ENCODE assay signal across 14 mouse cellular contexts in genomic region chr3:144459285-144459697, GRCm38 (mm10).
DNase-seq lines count a peak whose midpoint lies in the region; ATAC-seq and TF ChIP-seq lines count a peak whose summit lies in the region.
"Had no signal": no experiment of that assay in that cellular context is flagged by ENCODE, and none has a peak within 500 bp of the region (broad histone marks: within the 10 kb centered on the region; RNA-seq: fewer than 3 reads in every experiment).

No protein-coding gene starts in this region.

- peaks cover 33% of the 10 kb centered on the region for H3K4me1 ChIP-seq in forebrain, embryonic 13.5 days
- peaks cover 15% of the 10 kb centered on the region for H3K4me1 ChIP-seq in forebrain, embryonic 15.5 days
- peaks cover 7% of the 10 kb centered on the region; the same call in 1 of the 2 replicates for H3K4me1 ChIP-seq in lung, embryonic 14.5 days (ENCODE audit: insufficient read depth)
- peaks cover 21% of the 10 kb centered on the region for H3K4me1 ChIP-seq in midbrain, embryonic 16.5 days (ENCODE audit: control insufficient read depth, insufficient read depth, low read length)

- 0 out of 2 replicates have a peak overlapping the region, but pooled peaks have one; percentile 26 for H3K9ac ChIP-seq in forebrain, embryonic 13.5 days
- H3K9ac ChIP-seq in forebrain, embryonic 15.5 days (replicated peaks) = no peak overlapping the region
- H3K9ac ChIP-seq in lung, embryonic 14.5 days = no peak overlapping the region
- no peak overlapping the region for H3K9ac ChIP-seq in midbrain, embryonic 16.5 days (ENCODE audit: low read depth, low read length)
- H3K9ac ChIP-seq: heart, embryonic 13.5 days; hindbrain, embryonic 12.5 days; limb, embryonic 15.5 days had no signal

- TF ChIP-seq CTCF in lung, embryonic 14.5 days (IDR thresholded peaks at IDR 0.05; ENCODE audit: low read depth) = no peak

- peaks cover 42% of the 10 kb centered on the region for H3K36me3 ChIP-seq in forebrain, embryonic 13.5 days (ENCODE audit: poor library complexity, severe bottlenecking)
- H3K36me3 ChIP-seq in forebrain, embryonic 15.5 days = 0 out of 2 replicates have a peak, but pooled peaks cover 6% of the 10 kb centered on the region
- H3K36me3 ChIP-seq in lung, embryonic 14.5 days (ENCODE audit: insufficient read depth) = 0 out of 2 replicates have a peak, but pooled peaks cover 5% of the 10 kb centered on the region
- H3K36me3 ChIP-seq in midbrain, embryonic 16.5 days (ENCODE audit: control insufficient read depth, insufficient read depth, low read length) = peaks cover under 1% of the 10 kb centered on the region; the same call in 1 of the 2 replicates

- H3K27me3 ChIP-seq in forebrain, embryonic 13.5 days = no peaks in the 10 kb centered on the region
- no peaks in the 10 kb centered on the region for H3K27me3 ChIP-seq in forebrain, embryonic 15.5 days
- no peaks in the 10 kb centered on the region for H3K27me3 ChIP-seq in lung, embryonic 14.5 days (ENCODE audit: insufficient read depth, low read length)
- H3K27me3 ChIP-seq in midbrain, embryonic 16.5 days (ENCODE audit: control insufficient read depth, insufficient read depth, low read depth, low read length) = no peaks in the 10 kb centered on the region
- H3K27me3 ChIP-seq: heart, embryonic 13.5 days; hindbrain, embryonic 12.5 days; limb, embryonic 15.5 days had no signal

- no peak overlapping the region for H3K4me3 ChIP-seq in forebrain, embryonic 13.5 days
- no peak overlapping the region for H3K4me3 ChIP-seq in forebrain, embryonic 15.5 days
- no peak overlapping the region for H3K4me3 ChIP-seq in lung, embryonic 14.5 days (ENCODE audit: low read depth, low read length)
- H3K4me3 ChIP-seq in midbrain, embryonic 16.5 days (ENCODE audit: low read depth, low read length) = no peak overlapping the region
- H3K4me3 ChIP-seq: heart, embryonic 13.5 days; hindbrain, embryonic 12.5 days; limb, embryonic 15.5 days had no signal

- no peak for ATAC-seq in forebrain, embryonic 13.5 days
- no peak for ATAC-seq in forebrain, embryonic 15.5 days (replicated peaks)
- ATAC-seq in lung, embryonic 14.5 days (ENCODE audit: insufficient read depth) = peak; percentile 60
- peak; percentile 37 for ATAC-seq in granulocyte monocyte progenitor cell, adult 5-6 weeks (replicated peaks; ENCODE audit: poor library complexity, severe bottlenecking)
- peak; percentile 61 for ATAC-seq in midbrain, embryonic 16.5 days

- 62% methylated on average over 8 of the region's 8 CpGs for whole genome bisulfite sequencing in forebrain, embryonic 13.5 days
- WGBS in forebrain, embryonic 15.5 days = 56% methylated on average over 8 of the region's 8 CpGs
- 19% methylated on average over 8 of the region's 8 CpGs for WGBS in lung, embryonic 14.5 days
- 48% methylated on average over 8 of the region's 8 CpGs for WGBS in midbrain, embryonic 16.5 days

- peak; percentile 74 for DNase-seq in lung, embryonic 14.5 days
- DNase-seq in lung, postnatal 4 days = no peak
- DNase-seq in left cerebral cortex, adult 11 months (ENCODE audit: low spot score) = no peak
- DNase-seq in thymus, adult 18-20 months = no peak
- DNase-seq: cerebellum, adult 2 months; kidney, postnatal 10 days; layer of hippocampus, postnatal 36 days had no signal

- no peaks in the 10 kb centered on the region for H3K9me3 ChIP-seq in forebrain, embryonic 13.5 days (replicated peaks)
- H3K9me3 ChIP-seq in forebrain, embryonic 15.5 days = no peaks in the 10 kb centered on the region
- no peaks in the 10 kb centered on the region for H3K9me3 ChIP-seq in lung, embryonic 14.5 days (ENCODE audit: low read depth, low read length)
- H3K9me3 ChIP-seq in midbrain, embryonic 16.5 days (replicated peaks; ENCODE audit: control insufficient read depth, low read length, poor library complexity, severe bottlenecking) = no peaks in the 10 kb centered on the region
- H3K9me3 ChIP-seq: heart, embryonic 13.5 days; hindbrain, embryonic 12.5 days; limb, embryonic 15.5 days had no signal

- H3K4me2 ChIP-seq in forebrain, embryonic 13.5 days = no peak overlapping the region
- no peak overlapping the region for H3K4me2 ChIP-seq in forebrain, embryonic 15.5 days (replicated peaks)
- peak overlapping the region; percentile 18; the same call in 1 of the 2 replicates for H3K4me2 ChIP-seq in lung, embryonic 14.5 days
- no peak overlapping the region; the same call in 1 of the 2 replicates for H3K4me2 ChIP-seq in midbrain, embryonic 16.5 days (ENCODE audit: low read length)
- H3K4me2 ChIP-seq: heart, embryonic 13.5 days; hindbrain, embryonic 12.5 days; limb, embryonic 15.5 days had no signal

- H3K27ac ChIP-seq in forebrain, embryonic 13.5 days = no peak overlapping the region
- H3K27ac ChIP-seq in forebrain, embryonic 15.5 days (replicated peaks) = no peak overlapping the region
- no peak overlapping the region for H3K27ac ChIP-seq in lung, embryonic 14.5 days (ENCODE audit: low read depth)
- H3K27ac ChIP-seq in midbrain, embryonic 16.5 days (ENCODE audit: low read length) = peak overlapping the region; percentile 39; the same call in 1 of the 2 replicates
- H3K27ac ChIP-seq: heart, embryonic 13.5 days; hindbrain, embryonic 12.5 days; limb, embryonic 15.5 days had no signal

Comparison
In these comparisons a context has a peak if more than half of its experiments do, and no peak if none do; other contexts are left out.
1. ATAC-seq: peak in lung, embryonic 14.5 days (single experiment), granulocyte monocyte progenitor cell, adult 5-6 weeks (single experiment) and midbrain, embryonic 16.5 days (single experiment); none in forebrain, embryonic 13.5 days (single experiment) and forebrain, embryonic 15.5 days (single experiment).